ENCODE assay signal across 12 mouse cellular contexts in the genomic region with DNA sequence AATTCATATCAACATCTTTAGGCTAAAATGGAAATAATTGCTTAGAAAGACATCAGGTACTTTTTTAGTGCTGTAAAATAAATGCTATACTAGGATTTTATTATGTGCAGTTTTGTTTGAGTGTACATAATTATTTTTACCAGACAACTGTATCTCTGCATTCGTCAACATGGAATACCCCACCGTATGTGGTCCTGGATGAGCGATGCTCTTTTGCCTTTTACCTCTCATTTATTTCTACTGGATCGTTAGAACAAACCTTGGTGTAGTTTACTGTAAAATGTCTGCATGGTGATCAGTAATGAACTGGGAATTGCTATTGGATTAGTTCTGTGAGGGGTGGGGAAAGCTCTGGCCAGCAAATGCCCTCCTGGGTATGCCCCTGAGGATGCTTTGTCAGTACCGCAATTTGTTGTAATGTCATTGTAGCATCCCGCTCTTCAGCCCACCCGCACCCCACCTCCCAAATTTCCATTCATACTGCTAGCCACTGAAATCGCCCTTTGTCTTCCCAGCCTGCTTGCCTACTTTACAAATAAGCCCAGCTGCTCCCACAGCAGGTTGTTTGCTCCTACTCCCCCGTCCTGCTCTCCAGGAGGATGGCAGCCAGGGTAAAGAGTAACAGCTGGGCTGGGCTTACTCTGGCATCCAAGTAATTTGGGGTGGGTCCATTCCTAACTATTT. TPM values are rescaled to one million over a fixed set of nuclear protein-coding genes. Genes with fewer than 3 reads are reported as not detected.
DNase-seq lines count a peak whose midpoint lies in the region; ATAC-seq lines count a peak whose summit lies in the region.
"Had no signal": no experiment of that assay in that cellular context is flagged by ENCODE, and none has a peak within 500 bp of the region (broad histone marks: within the 10 kb centered on the region; RNA-seq: fewer than 3 reads in every experiment).

No protein-coding gene starts in this region.

- peak overlapping the region; percentile 37 for H3K27ac ChIP-seq in lung, embryonic 15.5 days
- no peak overlapping the region for H3K27ac ChIP-seq in forebrain, embryonic 13.5 days
- H3K27ac ChIP-seq in midbrain, embryonic 10.5 days (replicated peaks) = no peak overlapping the region; the same call in 1 of the 2 replicates

- WGBS in lung, embryonic 15.5 days = 26% methylated on average over 9 of the region's 9 CpGs
- WGBS in forebrain, embryonic 13.5 days = 11% methylated on average over 9 of the region's 9 CpGs
- 19% methylated on average over 9 of the region's 9 CpGs for WGBS in midbrain, embryonic 10.5 days

- H3K4me1 ChIP-seq in lung, embryonic 15.5 days = no peaks in the 10 kb centered on the region
- peaks cover 10% of the 10 kb centered on the region for H3K4me1 ChIP-seq in forebrain, embryonic 13.5 days
- peaks cover 17% of the 10 kb centered on the region for H3K4me1 ChIP-seq in midbrain, embryonic 10.5 days

- DNase-seq in lung, postnatal 36 days = no peak
- peak; percentile 39 for DNase-seq in midbrain, embryonic 10.5 days (ENCODE audit: low spot score)
- DNase-seq in retina, postnatal 1 day = peak; percentile 75
- no peak for DNase-seq in yolk sac, embryonic 10.5 days (ENCODE audit: low spot score)
- DNase-seq in urinary bladder, postnatal 4 days (ENCODE audit: low spot score in 2 of 2) = no peak
- DNase-seq in testis, postnatal 14 days (ENCODE audit: low spot score) = no peak
- DNase-seq: adrenal gland, postnatal 10 days; gastrocnemius, postnatal 10 days; thymus, postnatal 4 days had no signal

- no peak overlapping the region for H3K9ac ChIP-seq in lung, embryonic 15.5 days
- H3K9ac ChIP-seq in forebrain, embryonic 13.5 days = no peak overlapping the region

- no peak overlapping the region for H3K4me3 ChIP-seq in lung, embryonic 15.5 days
- 0 out of 2 replicates have a peak overlapping the region, but pooled peaks have one; percentile 10 for H3K4me3 ChIP-seq in forebrain, embryonic 13.5 days
- H3K4me3 ChIP-seq in midbrain, embryonic 10.5 days = peak overlapping the region; percentile 27; the same call in 1 of the 2 replicates

- no peak for ATAC-seq in lung, embryonic 15.5 days (ENCODE audit: borderline replicate concordance, extremely low read depth, low FRiP score, low TSS enrichment)
- ATAC-seq in forebrain, embryonic 13.5 days = peak; percentile 88

- no peaks in the 10 kb centered on the region for H3K36me3 ChIP-seq in lung, embryonic 15.5 days
- H3K36me3 ChIP-seq in forebrain, embryonic 13.5 days (ENCODE audit: poor library complexity, severe bottlenecking) = no peaks in the 10 kb centered on the region
- H3K36me3 ChIP-seq in midbrain, embryonic 10.5 days = no peaks in the 10 kb centered on the region

- no peaks in the 10 kb centered on the region for H3K9me3 ChIP-seq in lung, embryonic 15.5 days
- H3K9me3 ChIP-seq in forebrain, embryonic 13.5 days (replicated peaks) = no peaks in the 10 kb centered on the region
- H3K9me3 ChIP-seq in midbrain, embryonic 10.5 days (replicated peaks) = no peaks in the 10 kb centered on the region

- no peak overlapping the region for H3K4me2 ChIP-seq in lung, embryonic 15.5 days
- peak overlapping the region; percentile 46 for H3K4me2 ChIP-seq in forebrain, embryonic 13.5 days
- H3K4me2 ChIP-seq: liver, embryonic 11.5 days had no signal

- H3K27me3 ChIP-seq in lung, embryonic 15.5 days = no peaks in the 10 kb centered on the region
- no peaks in the 10 kb centered on the region for H3K27me3 ChIP-seq in forebrain, embryonic 13.5 days
- no peaks in the 10 kb centered on the region for H3K27me3 ChIP-seq in midbrain, embryonic 10.5 days (ENCODE audit: low read depth, poor library complexity, severe bottlenecking)

RNA-seq across cellular contexts. Expression of a gene that starts 13.9 kb away (rescaled TPM):
- 22.3 and 24.2 TPM in 2 replicates for polyA plus RNA-seq in lung, embryonic 15.5 days (2015; fragmentation: Nextera tagmentation; extraction: Ambion mirVana)
- 1.1 TPM in 2 replicates for polyA plus RNA-seq in forebrain, embryonic 13.5 days (2015; fragmentation: Nextera tagmentation; extraction: Ambion mirVana)
- polyA plus RNA-seq in midbrain, embryonic 10.5 days (2016; fragmentation: Nextera tagmentation; extraction: Ambion mirVana) = 1.7 and 1.8 TPM in 2 replicates

Comparison
In these comparisons a context has a peak if more than half of its experiments do, and no peak if none do; other contexts are left out.
1. DNase-seq: peak in midbrain, embryonic 10.5 days (single experiment) and retina, postnatal 1 day (single experiment); none in lung, postnatal 36 days (single experiment), yolk sac, embryonic 10.5 days (single experiment), urinary bladder, postnatal 4 days (0 of 2) and testis, postnatal 14 days (single experiment).